Mouse (Mus musculus) ES-E14 (cell line): Measurements from ENCODE around the gene Impdh2.

Experiments
- CHD2 ChIP-seq: IDR thresholded peaks from 2 replicates; pipeline ENCODE4 v1.6.1; 2014; ENCODE audit warnings: mild to moderate bottlenecking, low read depth, low read length, inconsistent platforms
- HCFC1 ChIP-seq: IDR thresholded peaks from 2 replicates; pipeline ENCODE4 v1.6.1; 2012; ENCODE audit warnings: low read length, inconsistent platforms, borderline replicate concordance; ENCODE audit not compliant: insufficient read depth
- ZC3H11A ChIP-seq: IDR thresholded peaks from 2 replicates; pipeline ENCODE4 v1.6.1; 2012; ENCODE audit warnings: low read depth, mild to moderate bottlenecking, inconsistent platforms, low read length, borderline replicate concordance
- ZNF384 ChIP-seq: IDR thresholded peaks from 2 replicates; pipeline ENCODE4 v1.6.1; 2012; ENCODE audit warnings: low read depth, low read length, inconsistent platforms

GRCm38 (mm10) chr9:108573774-108574690 is 13.9 kb downstream of the Impdh2 start:
- TF ChIP-seq CHD2 (no peak), ZC3H11A (no peak), ZNF384 (no peak), HCFC1 (no peak)
